Mouse (Mus musculus): Measurements from ENCODE around the gene Saa2. TPM values are rescaled to one million over a fixed set of nuclear protein-coding genes. Genes with fewer than 3 reads are reported as not detected.
"Not testable (repeated sequence)": the region's sequence is repeated elsewhere in the genome, so short reads cannot be mapped to it uniquely, and the experiment has no call there.

The Saa2 gene
- not detected for total RNA-seq (2021)
- long read RNA-seq, experiment 1 = 0 reads
- long read RNA-seq, experiment 2 = 0 reads

GRCm38 (mm10) chr7:46751490-46751889 lies at the start of gene Saa2:
Gene Saa2 (plus strand): TSS chr7:46751790.
- DNase-seq (ENCODE audit: low spot score in 2 of 2) = no peak

GRCm38 (mm10) chr7:46710390-46710844 lies 41.2 kb upstream of the Saa2 start, which contains the start of gene Saal1:
Gene Saal1 (minus strand): TSS chr7:46710680.
- peak; percentile 64 to 77 for DNase-seq (ENCODE audit: low spot score in 2 of 2)

- no peak for DNase-seq (ENCODE audit: low spot score in 2 of 2)
Measured at GRCm38 (mm10) chr7:46712250-46712649, 39.3 kb upstream of the Saa2 start.

GRCm38 (mm10) chr7:46714518-46714917 lies 37.1 kb upstream of the Saa2 start:
- DNase-seq (ENCODE audit: low spot score in 2 of 2) = peak in 1 of 2 experiments; percentile 38

- DNase-seq (ENCODE audit: low spot score in 2 of 2) = no peak
Measured at GRCm38 (mm10) chr7:46715600-46715999, 36.0 kb upstream of the Saa2 start, which contains the start of gene Saa3. Gene Saa3 (minus strand): TSS chr7:46715700.

- DNase-seq (ENCODE audit: low spot score in 2 of 2) = no peak
Measured at GRCm38 (mm10) chr7:46716897-46717296, 34.7 kb upstream of the Saa2 start.

- no peak for DNase-seq (ENCODE audit: low spot score in 2 of 2)
Measured at GRCm38 (mm10) chr7:46718591-46719270, 32.9 kb upstream of the Saa2 start.

- DNase-seq (ENCODE audit: low spot score in 2 of 2) = no peak
Measured at GRCm38 (mm10) chr7:46719526-46719925, 32.1 kb upstream of the Saa2 start.

GRCm38 (mm10) chr7:46720460-46720859 lies 31.1 kb upstream of the Saa2 start:
- DNase-seq (ENCODE audit: low spot score in 2 of 2) = no peak

- DNase-seq (ENCODE audit: low spot score in 2 of 2) = no peak
Measured at GRCm38 (mm10) chr7:46723354-46723753, 28.2 kb upstream of the Saa2 start.

GRCm38 (mm10) chr7:46723849-46724248 lies 27.7 kb upstream of the Saa2 start:
- DNase-seq (ENCODE audit: low spot score in 2 of 2) = no peak

GRCm38 (mm10) chr7:46724396-46724795 lies 27.2 kb upstream of the Saa2 start:
- DNase-seq (ENCODE audit: low spot score in 2 of 2) = no peak

GRCm38 (mm10) chr7:46727584-46727983 lies 24.0 kb upstream of the Saa2 start:
- no peak for DNase-seq (ENCODE audit: low spot score in 2 of 2)

GRCm38 (mm10) chr7:46732458-46732857 lies 19.1 kb upstream of the Saa2 start, which contains the start of gene Saa4:
Gene Saa4 (minus strand): TSS chr7:46732603.
- no peak for DNase-seq (ENCODE audit: low spot score in 2 of 2)

- no peak for DNase-seq (ENCODE audit: low spot score in 2 of 2)
Measured at GRCm38 (mm10) chr7:46734983-46735382, 16.6 kb upstream of the Saa2 start.

GRCm38 (mm10) chr7:46738561-46739460 lies 12.8 kb upstream of the Saa2 start:
- DNase-seq (ENCODE audit: low spot score in 2 of 2) = no peak

- not testable (repeated sequence) for DNase-seq (ENCODE audit: low spot score in 2 of 2)
Measured at GRCm38 (mm10) chr7:46740041-46740440, 11.5 kb upstream of the Saa2 start.

- not testable (repeated sequence) for DNase-seq (ENCODE audit: low spot score in 2 of 2)
Measured at GRCm38 (mm10) chr7:46742880-46743279, 8.7 kb upstream of the Saa2 start, which contains the start of gene Saa1. Gene Saa1 (minus strand): TSS chr7:46742980.

- no peak for DNase-seq (ENCODE audit: low spot score in 2 of 2)
Measured at GRCm38 (mm10) chr7:46745816-46746215, 5.8 kb upstream of the Saa2 start.

- DNase-seq (ENCODE audit: low spot score in 2 of 2) = no peak
Measured at GRCm38 (mm10) chr7:46746381-46746780, 5.2 kb upstream of the Saa2 start.

- no peak for DNase-seq (ENCODE audit: low spot score in 2 of 2)
Measured at GRCm38 (mm10) chr7:46748459-46748858, 3.1 kb upstream of the Saa2 start.
